Mouse (Mus musculus) thymus, postnatal 25 days (tissue): ENCODE results near the gene Gale.
A peak's percentile ranks its signal among the peaks of the same experiment; 100 is the strongest.

ENCODE experiments used
- DNase-seq: peaks from one replicate; pipeline ENCODE4 v3.0.0; 2022

Gale gene

DNA sequence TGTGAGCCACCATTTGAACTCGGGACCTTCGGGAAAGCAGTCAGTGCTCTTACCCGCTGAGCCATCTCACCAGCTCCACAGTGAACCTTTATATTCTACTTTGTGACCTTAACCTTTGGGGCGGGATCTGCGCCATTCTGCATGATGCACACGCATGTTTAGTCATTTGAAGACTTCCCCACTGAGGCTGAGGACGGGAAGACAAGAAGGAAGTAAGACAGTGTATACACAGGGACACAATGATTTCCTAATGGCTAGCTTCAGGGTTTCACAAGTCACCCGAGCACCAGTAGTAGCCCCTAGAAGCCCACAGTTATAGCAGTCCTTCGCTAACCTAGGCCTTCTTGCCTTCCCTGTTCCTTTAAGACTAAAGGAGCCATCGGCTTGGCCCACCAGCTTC is 17.8 kb upstream of the Gale start:
- DNase-seq, result no peak

DNA sequence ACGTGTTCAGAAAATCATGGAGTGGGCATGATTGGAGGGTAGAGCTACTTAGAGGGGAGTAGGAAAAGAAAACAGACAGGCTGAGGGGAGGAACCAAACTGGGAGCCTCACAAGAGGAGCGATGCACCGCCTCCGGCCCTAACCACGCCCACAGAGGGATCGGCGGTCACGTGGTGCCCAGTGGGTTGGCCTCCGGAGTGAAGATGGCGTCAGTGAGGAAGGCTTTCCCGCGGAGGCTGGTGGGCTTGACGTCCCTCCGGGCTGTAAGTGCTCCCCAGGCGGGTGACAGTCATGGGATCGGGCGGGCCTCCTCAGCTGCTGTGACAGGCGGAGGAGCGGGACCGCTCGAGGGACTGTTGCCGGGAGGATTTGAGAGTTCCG is 17.3 kb upstream of the Gale start, which contains the start of gene Hmgcl:
TSS of gene Hmgcl (plus strand) at position 171 of the 381 bp plus-strand sequence.
- DNase-seq, result peak; percentile 96

DNA sequence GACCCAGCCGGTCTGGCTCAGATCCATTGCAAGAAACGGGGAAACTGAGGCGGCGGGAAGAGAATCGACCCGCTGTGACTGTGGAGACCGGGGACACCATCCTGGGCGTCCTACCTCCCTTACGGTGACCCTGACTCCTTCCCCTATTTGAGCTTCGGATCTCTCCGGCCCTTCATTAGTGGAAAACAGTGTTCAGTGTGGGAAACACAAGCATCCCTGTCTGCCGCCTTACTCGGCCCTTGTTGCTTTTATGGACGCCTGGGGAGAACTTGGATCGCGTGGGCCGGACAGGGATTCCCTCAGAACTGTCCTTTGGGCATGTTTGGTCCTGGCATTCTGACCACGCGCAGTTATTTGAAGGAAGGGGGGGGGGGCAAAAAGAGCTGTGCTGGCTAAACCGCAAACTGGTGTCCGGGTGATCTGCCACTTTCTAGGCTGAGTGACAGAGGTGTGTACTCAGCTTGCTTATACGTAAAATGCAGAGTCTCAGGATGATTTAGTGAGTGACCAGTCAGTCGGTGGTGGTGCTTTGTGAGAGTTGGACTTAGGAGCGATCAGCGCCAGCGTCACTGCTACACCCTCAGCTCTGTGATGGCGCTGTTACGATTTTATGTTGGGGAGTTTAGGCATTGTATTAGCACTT is 16.7 kb upstream of the Gale start:
- DNase-seq, result peak; percentile 21

DNA sequence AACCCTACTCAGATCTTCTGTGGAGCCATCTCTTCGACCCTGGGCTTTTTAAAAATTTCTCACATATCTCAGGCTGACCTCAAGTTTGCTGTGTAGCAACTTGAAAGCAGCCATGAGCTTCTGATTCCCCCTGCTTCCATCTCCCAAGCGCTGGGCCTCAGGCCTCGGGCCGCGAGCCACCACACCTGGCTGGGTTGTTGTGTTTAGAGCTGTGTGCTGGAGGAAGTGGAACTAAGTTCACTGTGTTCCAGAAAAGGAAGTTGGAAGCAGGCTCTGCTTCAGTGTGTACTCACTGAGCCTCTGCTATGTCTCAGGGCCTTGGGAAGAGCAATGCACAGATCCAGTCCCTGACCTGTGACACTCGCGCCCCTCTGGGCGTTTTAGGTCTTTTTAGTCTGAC is 15.4 kb upstream of the Gale start:
- DNase-seq, result no peak

DNA sequence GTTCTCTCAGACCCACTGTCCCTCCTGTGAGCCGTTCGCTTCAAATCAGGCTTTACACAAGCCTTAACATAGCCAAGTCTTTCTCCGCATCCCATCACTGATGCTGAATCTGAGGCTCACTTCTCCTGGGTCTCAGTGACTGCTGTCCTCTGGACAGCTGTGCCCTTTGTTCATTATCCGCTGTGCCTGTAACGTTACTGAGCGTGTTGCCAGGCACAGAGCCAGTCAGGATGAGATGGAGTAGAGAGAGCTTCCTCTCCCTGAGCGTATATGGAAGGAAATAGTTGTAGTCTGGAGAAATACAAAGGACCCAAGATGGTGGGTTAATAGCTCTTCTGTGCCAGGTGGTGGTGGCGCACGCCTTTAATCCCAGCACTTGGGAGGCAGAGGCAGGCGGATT is 14.1 kb upstream of the Gale start:
- DNase-seq, result no peak

DNA sequence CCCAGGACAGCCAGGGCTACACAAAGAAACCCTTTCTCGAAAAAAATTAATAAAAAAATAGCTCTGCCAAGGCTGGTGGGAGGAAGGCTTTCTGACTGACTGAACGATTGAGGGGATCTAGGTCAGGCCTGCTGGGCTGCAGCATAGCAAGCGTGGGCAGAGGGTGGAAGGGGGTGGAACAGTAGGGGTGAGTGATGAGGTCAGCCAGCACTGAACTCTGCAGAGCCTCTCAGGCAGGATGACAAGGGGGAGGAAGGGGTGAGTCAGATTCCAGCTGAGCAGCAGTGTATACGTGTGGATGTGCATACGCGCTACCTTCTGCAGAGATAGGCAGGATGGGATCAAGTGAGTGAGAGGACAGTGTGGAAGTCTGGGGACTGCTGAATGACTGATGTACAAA is 13.6 kb upstream of the Gale start:
- no peak for DNase-seq

DNA sequence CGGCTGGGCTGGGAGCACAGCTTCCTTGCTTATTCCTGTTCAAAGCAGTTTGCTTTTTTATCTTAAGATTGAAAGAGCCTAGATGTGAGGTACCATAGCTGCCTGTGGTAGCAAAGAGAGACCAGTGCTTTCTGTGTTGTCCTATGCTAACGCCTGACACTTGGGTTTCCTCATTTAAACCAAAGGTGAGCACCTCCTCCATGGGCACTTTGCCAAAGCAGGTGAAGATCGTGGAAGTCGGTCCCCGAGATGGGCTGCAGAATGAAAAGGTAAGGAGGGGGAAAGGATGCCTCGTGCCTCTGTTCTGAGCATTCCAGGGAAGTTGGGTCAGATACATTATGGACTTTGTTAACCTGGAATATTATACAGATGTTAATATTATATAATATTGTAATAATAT is 13.2 kb upstream of the Gale start:
- no peak for DNase-seq

DNA sequence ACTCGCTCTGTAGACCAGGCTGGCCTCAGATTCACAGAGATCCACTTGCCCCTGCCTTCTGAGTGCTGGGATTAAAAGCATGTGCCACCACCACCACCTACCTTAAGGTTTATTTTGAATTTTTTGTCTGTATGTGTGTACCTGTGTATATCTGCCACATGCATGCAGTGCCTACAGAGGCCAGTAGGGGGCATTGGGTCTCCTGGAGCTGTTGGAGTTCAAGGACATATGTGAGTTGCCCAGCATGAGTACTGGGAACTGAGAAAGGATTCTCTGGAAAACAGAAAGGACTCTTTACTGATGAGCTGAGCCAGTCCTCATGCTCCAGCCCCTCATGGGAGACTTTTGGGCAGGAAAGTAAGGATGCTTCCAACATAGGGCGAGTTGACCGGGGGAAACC is 12.0 kb upstream of the Gale start:
- no peak for DNase-seq

DNA sequence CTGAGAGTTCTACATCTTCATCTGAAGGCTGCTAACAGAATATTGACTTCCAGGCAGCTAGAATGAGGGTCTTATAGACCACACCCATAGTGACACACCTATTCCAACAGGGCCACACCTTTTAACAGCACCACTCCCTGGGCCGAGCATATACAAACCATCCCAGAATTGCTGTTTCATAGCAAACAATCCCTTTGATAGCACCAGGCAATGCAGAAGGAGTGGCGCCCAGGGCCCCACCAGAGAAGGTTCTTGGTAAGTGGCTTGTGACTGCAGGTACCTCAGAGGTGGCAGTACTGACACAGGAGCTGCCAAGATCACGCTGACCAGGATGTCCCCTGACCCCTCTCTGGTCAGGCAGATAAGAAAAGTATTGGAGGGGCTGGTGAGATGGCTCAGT is 10.3 kb upstream of the Gale start:
- DNase-seq, result no peak

DNA sequence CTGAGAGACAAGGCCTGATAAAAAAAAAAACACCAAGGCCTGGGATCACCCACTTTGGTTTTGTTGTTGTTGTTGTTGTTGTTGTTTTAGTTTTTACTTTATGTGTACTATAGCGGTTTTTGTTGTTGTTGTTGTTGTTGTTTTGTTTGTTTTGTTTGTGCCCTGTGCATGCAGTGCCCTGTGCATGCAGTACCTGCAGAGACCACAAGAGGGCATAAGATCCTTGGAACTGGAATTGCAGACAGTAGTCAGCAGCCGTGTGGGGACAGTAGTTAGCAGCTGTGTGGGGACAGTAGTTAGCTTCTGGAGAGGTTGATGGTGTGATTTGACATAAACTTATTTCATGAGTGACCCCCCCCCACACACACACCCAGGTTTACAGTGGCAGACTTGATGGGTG is 9.3 kb upstream of the Gale start:
- DNase-seq, result peak; percentile 77

DNA sequence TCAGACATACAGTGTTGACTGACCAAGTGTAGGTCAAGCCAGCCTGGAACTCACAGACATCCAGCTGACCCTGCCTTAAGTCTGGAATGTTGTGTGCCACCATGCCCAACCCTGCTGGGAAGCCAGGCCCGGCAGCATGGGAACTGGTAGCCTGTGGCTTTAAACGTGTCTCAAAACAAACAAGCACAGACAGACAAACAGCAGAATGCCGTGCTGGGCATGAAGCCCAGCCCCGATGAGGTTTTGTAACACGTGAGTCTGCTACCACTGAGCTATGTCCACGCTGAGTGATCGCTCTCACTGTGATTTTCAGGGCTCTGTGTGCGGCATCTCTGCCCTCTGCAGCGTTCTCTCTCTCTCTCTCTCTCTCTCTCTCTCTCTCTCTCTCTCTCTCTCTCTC is 7.6 kb upstream of the Gale start:
- DNase-seq, result no peak

DNA sequence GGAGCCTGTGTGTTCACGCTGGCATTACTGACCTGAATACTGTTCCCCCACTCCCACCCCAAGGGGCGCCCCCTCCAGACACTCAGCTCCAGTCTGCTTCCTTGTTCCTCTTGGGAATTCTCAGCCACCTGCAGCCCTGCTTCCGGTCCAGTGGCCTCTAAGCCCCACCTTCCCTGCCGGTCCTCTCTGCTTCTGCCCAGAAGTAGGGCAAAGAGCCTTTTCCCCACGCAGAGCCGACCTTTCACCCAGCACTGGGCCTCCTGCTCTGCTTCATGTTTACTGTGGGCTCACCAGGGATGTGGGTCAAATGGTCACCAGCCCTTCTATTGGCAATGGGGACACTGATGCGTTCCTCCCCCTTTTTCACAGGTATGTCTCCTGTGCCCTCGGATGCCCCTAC is 5.2 kb upstream of the Gale start:
- no peak for DNase-seq

DNA sequence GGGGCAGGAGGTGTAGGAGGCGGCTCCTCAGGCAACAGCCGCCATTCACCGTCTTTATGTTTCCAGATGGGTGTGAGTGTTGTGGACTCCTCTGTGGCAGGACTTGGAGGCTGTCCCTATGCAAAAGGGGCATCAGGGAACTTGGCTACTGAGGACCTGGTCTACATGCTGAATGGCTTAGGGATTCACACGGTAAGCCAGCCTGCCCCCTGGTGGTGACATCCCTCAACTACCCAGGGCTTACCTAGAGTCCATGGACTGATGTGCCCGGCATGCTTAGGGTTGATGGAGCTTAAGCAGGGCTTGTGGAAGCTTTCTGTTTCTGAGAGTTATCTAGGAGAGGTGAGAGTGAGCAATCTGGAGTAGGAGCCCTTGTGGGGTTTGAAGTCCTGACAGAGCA is 2.8 kb upstream of the Gale start:
- DNase-seq, result peak; percentile 82

DNA sequence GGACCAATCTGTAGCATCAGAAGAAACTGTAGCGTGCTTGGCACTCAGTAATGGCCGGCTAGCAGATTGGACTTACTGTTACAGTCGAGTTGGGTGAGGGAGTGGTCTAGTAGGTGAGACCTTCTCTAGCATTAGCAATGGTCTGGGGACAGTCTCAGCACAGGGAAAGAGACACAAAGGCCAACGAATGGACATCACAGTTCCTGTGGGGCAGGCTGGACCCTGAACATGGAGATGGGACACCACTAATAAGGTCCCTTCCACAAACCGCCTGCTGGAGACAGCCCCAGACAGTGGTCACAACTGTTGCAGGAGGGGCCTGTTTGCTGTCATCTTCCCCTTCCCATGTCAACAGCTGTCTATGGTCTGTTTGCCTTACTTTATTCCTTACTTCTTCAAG is 1.8 kb upstream of the Gale start:
- no peak for DNase-seq

DNA sequence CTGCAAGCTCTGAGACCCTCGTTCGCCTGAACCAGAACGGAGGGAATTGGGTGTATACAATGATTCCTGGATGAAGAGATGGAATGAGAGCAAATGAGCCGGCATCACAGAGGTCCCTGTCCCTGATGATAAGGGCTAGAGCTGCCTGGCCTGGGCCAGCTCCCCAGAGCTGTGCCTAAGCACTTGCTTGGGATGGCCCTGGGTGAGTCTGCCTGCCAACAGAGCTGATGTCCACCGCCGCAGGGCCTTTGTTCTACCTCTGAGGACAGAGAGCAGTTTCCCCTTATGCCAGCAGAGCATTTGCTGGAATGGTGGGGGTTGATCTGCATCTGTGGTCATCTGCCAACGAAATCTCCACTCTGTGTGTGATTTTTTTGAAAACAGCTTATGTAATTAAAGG is 1.3 kb upstream of the Gale start:
- DNase-seq, result no peak

DNA sequence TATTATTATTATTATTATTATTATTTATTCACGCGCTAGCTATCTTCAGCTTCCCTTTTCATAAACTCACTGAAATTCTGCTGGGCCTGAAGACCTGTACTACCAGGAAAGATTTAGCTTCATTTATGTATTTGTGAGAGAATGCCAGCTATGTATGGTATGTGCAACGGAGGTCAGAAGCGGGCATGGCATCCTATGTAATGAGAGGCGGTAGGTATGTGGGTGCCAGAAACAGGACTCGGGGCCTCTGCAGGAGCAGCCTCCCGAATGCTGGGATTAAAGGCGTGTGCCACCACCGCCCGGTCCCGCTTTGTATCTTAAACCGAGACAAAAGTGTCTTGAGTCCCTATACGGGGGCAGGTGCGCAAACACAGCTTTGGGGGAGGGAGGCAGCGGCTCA is 581 bp upstream of the Gale start:
- DNase-seq, result no peak

DNA sequence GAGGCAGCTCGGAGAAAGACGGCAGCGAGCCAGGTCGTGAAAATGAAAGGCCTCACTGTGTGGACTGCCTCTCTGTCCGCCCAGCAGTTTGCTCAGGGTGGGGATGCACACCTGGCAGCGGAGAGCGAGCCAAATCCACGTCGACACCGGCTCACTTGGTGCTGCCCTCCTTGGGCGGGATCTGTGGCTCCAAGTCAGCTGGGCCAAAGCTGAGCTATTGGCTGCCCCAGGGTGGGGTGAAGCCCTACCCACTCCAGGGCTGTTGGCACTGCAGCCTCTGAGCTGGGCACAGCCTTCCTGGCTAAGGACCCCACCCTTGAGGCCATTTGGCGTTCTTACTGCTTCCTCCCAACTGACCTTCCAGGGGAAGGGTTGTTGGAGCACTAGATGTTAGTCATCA is 899 bp downstream of the Gale start:
- peak; percentile 45 for DNase-seq

DNA sequence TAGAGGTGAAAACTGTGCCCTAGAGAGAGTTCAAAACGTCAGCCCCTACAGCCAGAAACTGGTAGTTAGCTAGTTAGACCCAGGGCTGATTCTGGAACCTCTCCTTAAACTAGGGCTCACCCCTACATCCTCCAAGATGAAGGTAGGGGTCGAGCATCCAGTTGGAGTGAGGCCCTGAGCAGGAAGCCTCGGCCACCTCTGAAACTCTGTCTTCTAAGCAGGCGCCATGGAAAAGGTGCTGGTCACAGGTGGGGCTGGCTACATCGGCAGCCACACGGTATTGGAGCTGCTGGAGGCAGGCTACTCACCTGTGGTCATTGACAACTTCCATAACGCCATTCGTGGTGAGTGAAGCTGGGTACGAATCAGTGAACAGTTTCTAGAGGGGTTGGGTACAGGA is 1.6 kb downstream of the Gale start:
- DNase-seq, result no peak

DNA sequence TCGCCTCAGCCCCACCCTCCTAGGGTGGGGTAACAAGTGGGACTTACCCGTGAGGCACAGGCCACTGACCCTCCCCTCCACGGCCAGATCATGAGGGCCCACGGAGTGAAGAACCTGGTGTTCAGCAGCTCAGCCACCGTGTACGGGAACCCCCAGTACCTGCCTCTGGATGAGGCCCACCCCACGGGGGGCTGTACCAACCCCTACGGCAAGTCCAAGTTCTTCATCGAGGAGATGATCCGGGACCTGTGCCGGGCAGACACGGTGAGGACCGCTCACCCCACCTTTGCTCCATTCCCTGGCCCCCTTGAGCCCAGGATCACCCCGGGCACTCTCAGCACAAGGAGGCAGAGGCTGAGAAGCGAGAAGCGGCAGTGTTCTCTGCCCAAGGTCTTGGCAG is 2.8 kb downstream of the Gale start:
- DNase-seq, result no peak

DNA sequence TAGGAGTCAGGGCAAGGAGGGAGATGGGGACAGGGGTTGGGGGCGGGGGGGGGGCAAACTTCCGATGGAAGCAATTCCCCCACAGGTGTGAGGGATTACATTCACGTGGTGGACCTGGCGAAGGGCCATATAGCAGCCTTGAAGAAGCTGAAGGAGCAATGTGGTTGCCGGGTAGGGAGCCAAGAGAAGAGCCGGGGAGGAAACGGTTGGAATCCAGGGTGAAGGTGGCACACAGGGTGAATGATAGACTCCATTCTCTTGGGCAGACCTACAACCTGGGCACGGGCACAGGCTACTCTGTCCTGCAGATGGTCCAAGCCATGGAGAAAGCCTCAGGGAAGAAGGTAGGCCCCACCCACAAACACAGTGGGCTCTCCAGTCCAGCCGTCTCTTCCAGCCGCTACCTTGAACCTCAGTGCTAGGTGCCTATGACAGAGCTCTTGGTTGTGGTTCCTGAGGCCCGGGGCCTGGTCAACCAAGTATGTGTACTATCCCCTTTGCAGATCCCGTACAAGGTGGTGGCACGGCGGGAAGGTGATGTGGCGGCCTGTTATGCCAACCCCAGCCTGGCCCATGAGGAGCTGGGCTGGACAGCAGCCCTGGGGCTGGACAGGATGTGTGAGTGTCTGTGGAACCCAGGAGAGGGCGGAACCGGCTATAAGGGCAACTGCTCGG is 3.7 kb downstream of the Gale start:
- DNase-seq, result no peak

DNA sequence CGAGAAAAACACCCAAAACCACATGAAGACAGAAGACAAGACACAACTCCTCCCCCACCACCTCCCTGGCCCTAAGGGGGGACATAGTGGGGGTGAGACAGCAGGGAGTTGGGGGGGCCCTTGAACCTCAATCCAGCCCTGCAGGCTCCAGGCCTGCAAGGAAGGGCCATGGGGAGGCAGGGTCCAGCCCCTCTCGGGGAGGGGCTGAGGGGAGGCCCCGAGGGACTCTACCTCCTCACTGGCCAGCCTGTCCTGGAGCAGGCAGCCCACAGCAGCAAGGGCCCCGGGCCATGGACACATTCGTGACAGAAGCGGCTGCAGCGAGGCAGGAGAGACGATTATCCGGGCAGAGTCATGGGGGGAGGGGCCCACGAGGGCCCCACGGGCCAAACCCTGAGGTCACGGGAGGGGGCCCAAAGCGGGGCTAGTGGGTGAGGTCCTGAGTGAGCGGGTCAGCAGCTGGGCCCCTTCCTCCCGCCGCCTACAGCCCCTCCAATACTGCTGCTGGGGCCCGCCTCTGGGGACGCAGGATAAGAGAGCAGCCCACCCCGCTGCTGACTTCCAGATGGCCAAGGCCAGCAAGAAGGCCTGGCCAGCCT is 4.8 kb downstream of the Gale start:
- DNase-seq, result no peak

DNA sequence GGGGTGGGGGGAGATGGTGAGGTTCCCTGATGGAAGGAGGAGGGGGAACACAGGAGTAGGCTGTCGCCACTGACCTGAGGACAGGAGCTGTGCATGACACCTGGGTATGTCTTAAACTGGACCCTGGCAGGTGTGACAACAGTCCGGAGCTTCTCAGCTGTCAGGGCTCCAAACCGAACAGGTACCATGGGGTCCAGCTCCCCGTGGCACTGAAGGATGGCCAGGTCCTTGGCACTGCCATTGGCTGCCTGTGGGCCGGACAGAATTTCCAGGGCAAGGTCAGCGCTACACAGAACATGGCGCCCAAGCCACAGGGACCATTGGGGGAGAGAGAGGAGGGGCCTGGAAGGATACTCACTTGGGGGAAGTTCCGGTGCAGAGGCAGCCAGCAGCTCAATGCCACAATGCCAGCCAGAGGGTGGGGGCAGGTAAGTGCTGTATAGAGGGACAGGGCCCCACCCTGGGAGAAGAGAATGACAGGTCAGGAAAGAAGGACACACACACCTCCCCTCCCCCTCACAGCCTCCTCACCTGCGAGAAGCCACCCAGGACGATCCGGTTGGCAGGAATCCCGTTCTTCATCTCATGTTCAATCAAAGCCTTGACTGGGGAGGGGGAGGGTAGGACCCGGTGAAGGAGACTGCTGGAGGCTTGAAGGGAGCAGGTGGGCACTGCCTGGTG is 5.7 kb downstream of the Gale start:
- DNase-seq, result no peak

DNA sequence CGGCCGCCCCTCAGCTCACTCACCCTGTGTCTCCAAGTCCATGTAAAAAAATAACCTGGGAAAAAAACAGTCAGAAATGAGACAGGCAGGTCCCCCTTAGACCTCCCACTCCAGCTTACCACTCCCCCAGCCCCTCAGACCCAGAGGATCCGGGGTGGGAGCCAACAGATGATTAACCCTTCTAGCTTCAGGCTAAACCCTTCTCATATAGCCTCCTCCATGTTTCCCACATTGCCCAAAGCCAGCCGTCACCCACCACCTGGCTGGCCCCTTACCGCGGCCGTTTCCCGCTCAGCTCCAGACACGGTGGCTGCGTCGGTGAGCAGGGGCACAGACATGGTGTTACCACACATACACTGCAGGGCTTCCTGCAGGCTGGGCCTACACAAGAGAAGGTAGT is 7.1 kb downstream of the Gale start:
- DNase-seq, result no peak
